Mouse (Mus musculus) cerebellum, adult 2 months (tissue): ENCODE measurements around the gene Susd4. TPM values are rescaled to one million over a fixed set of nuclear protein-coding genes. Genes with fewer than 3 reads are reported as not detected.
A peak's percentile ranks its signal among the peaks of the same experiment; 100 is the strongest.

ENCODE experiments used
- DNase-seq, 2 experiments: peaks; one replicate each; pipeline ENCODE4 v3.0.0; 2021
- H3K27ac ChIP-seq: fragments of 200-500 bp; 2 replicates; pipeline ENCODE4 v1.5.1; 2012; ENCODE audit warnings: low read length, control low read depth, inconsistent platforms; ENCODE audit not compliant: insufficient read depth
- H3K27me3 ChIP-seq: fragments of 200-500 bp; 2 replicates; pipeline ENCODE4 v1.6.1; 2012; ENCODE audit warnings: inconsistent platforms, mild to moderate bottlenecking, low read length, moderate library complexity; ENCODE audit not compliant: control insufficient read depth, insufficient read depth
- H3K4me1 ChIP-seq: fragments of 200-500 bp; 2 replicates; pipeline ENCODE4 v1.6.1; 2011; ENCODE audit warnings: low read length; ENCODE audit not compliant: control insufficient read depth, insufficient read depth
- H3K4me3 ChIP-seq: fragments of 200-500 bp; replicated peaks from 2 replicates; pipeline ENCODE3; 2011; ENCODE audit warnings: mild to moderate bottlenecking, low read depth, low read length, control low read depth; ENCODE audit not compliant: insufficient read depth
- CTCF ChIP-seq: fragments of 200-500 bp; IDR thresholded peaks from 2 replicates; pipeline ENCODE4 v1.5.1; 2011; ENCODE audit warnings: low read depth, mild to moderate bottlenecking, control low read depth, low read length, moderate library complexity, borderline replicate concordance; ENCODE audit not compliant: insufficient read depth
- POLR2A ChIP-seq: fragments of 200-500 bp; IDR thresholded peaks from 2 replicates; pipeline ENCODE4 v1.6.1; 2011; ENCODE audit warnings: low read length, control low read depth, borderline replicate concordance; ENCODE audit not compliant: insufficient read depth
- WGBS: fragments of 180-500 bp; shearing (Covaris S2); methylation state at CpG from one replicate; pipeline ENCODE4 v1.1.7; 2018; 5-methylcytosine and 5-hydroxymethylcytosine counted together
- polyA plus RNA-seq: library from polyadenylated mRNA; depleted of rRNA; stranded (reverse); fragments of >200 nt; gene quantifications from 2 replicates; pipeline ENCODE4 v1.2.3, GENCODE M21; 2012

Gene Susd4
- polyA plus RNA-seq, 1 experiment, result 97.7 TPM

- DNase-seq, result no peak
- Histone ChIP-seq H3K27me3 (no peaks in the 10 kb centered on the region), H3K4me1 (no peaks in the 10 kb centered on the region), H3K4me3 (no peak overlapping the region), H3K27ac (no peak overlapping the region)
- no peak for TF ChIP-seq POLR2A
- no peak for TF ChIP-seq CTCF
- 95% methylated on average over 3 of the region's 3 CpGs for WGBS
Measured at GRCm38 (mm10) chr1:182867886-182868285, 104.2 kb downstream of the Susd4 start.

GRCm38 (mm10) chr1:182868432-182869113 is 104.9 kb downstream of the Susd4 start:
- Histone ChIP-seq H3K4me3 (no peak overlapping the region), H3K27ac (no peak overlapping the region), H3K27me3 (no peaks in the 10 kb centered on the region), H3K4me1 (no peaks in the 10 kb centered on the region)
- 57% methylated on average over 14 of the region's 14 CpGs for WGBS
- TF ChIP-seq POLR2A (no peak), CTCF (no peak)
- peak in 1 of 2 experiments; percentile 22 for DNase-seq

- H3K4me1 ChIP-seq, result no peaks in the 10 kb centered on the region
- DNase-seq, result no peak
- TF ChIP-seq POLR2A, result no peak
- TF ChIP-seq CTCF, result no peak
- WGBS, result 39% methylated on average over 6 of the region's 6 CpGs
- no peak overlapping the region for H3K27ac ChIP-seq
- no peak overlapping the region for H3K4me3 ChIP-seq
- H3K27me3 ChIP-seq, result peaks cover 1% of the 10 kb centered on the region; the same call in 1 of the 2 replicates
Measured at GRCm38 (mm10) chr1:182869114-182869456, 105.4 kb downstream of the Susd4 start.

- no peaks in the 10 kb centered on the region; the same call in 1 of the 2 replicates for H3K4me1 ChIP-seq
- peaks cover 1% of the 10 kb centered on the region; the same call in 1 of the 2 replicates for H3K27me3 ChIP-seq
- DNase-seq, result no peak
- 24% methylated on average over 5 of the region's 5 CpGs for WGBS
- H3K27ac ChIP-seq, result no peak overlapping the region
- no peak overlapping the region for H3K4me3 ChIP-seq
- TF ChIP-seq POLR2A (no peak), CTCF (no peak)
Measured at GRCm38 (mm10) chr1:182878156-182878555, 114.5 kb downstream of the Susd4 start.

- Histone ChIP-seq H3K4me3 (no peak overlapping the region), H3K4me1 (no peaks in the 10 kb centered on the region; the same call in 1 of the 2 replicates), H3K27me3 (peaks cover 1% of the 10 kb centered on the region; the same call in 1 of the 2 replicates), H3K27ac (no peak overlapping the region)
- DNase-seq, result no peak
- TF ChIP-seq CTCF, result no peak
- no peak for TF ChIP-seq POLR2A
- 74% methylated on average over 4 of the region's 4 CpGs for WGBS
Measured at GRCm38 (mm10) chr1:182878719-182879118, 115.1 kb downstream of the Susd4 start.

GRCm38 (mm10) chr1:182881246-182881645 is 117.6 kb downstream of the Susd4 start:
- Histone ChIP-seq H3K4me1 (no peaks in the 10 kb centered on the region; the same call in 1 of the 2 replicates), H3K4me3 (no peak overlapping the region), H3K27ac (no peak overlapping the region), H3K27me3 (no peaks in the 10 kb centered on the region)
- no peak for TF ChIP-seq CTCF
- no peak for TF ChIP-seq POLR2A
- WGBS, result 92% methylated on average over 8 of the region's 8 CpGs
- no peak for DNase-seq

- Histone ChIP-seq H3K4me3 (no peak overlapping the region), H3K27ac (no peak overlapping the region), H3K27me3 (no peaks in the 10 kb centered on the region), H3K4me1 (no peaks in the 10 kb centered on the region)
- no peak for TF ChIP-seq CTCF
- TF ChIP-seq POLR2A, result no peak
- DNase-seq, result no peak
- WGBS, result 82% methylated on average over 2 of the region's 2 CpGs
Measured at GRCm38 (mm10) chr1:182882611-182883010, 119.0 kb downstream of the Susd4 start.

- 73% methylated on average over 9 of the region's 9 CpGs for WGBS
- no peaks in the 10 kb centered on the region; the same call in 1 of the 2 replicates for H3K27me3 ChIP-seq
- peak; percentile 9 to 31 for DNase-seq
- H3K4me3 ChIP-seq, result no peak overlapping the region
- 0 out of 2 replicates have a peak, but pooled peaks cover 9% of the 10 kb centered on the region for H3K4me1 ChIP-seq
- TF ChIP-seq CTCF (peak; percentile 59), POLR2A (no peak)
- H3K27ac ChIP-seq, result no peak overlapping the region
Measured at GRCm38 (mm10) chr1:182895698-182896097, 132.0 kb downstream of the Susd4 start.
